Mouse (Mus musculus): ENCODE measurements at regions not wholly inside any gene's neighbourhood (a gene's known extent, or its start where the extent isn't known, plus 50 kb on each side); places are given as distances from the start of the nearest gene placed in this dataset.

- 65% methylated on average over 2 of the region's 2 CpGs for WGBS (ENCODE audit: insufficient replicate concordance)
- H3K9ac ChIP-seq (ENCODE audit: low read depth, low read length): no peak overlapping the region
- no peaks in the 10 kb centered on the region for H3K27me3 ChIP-seq (ENCODE audit: control insufficient read depth, insufficient read depth, low read length)
- no peak overlapping the region for H3K4me2 ChIP-seq
- H3K4me1 ChIP-seq (ENCODE audit: control insufficient read depth, insufficient read depth, low read length): no peaks in the 10 kb centered on the region
- no peak overlapping the region for H3K27ac ChIP-seq (ENCODE audit: low read depth, low read length)
- no peak for ATAC-seq (replicated peaks; ENCODE audit: insufficient number of reproducible peaks, low FRiP score, low TSS enrichment)
- H3K9me3 ChIP-seq (replicated peaks; ENCODE audit: control insufficient read depth, low read length): no peaks in the 10 kb centered on the region
- H3K4me3 ChIP-seq (ENCODE audit: low read depth, low read length): no peak overlapping the region
- no peaks in the 10 kb centered on the region for H3K36me3 ChIP-seq (ENCODE audit: control insufficient read depth, insufficient read depth, low read length)
Observed at GRCm38 (mm10) chr12:97218445-97218844, 1040.8 kb downstream of the Galc start.

- no peak for ATAC-seq (replicated peaks; ENCODE audit: insufficient number of reproducible peaks, low FRiP score, low TSS enrichment)
- 71% methylated on average over 7 of the region's 7 CpGs for WGBS (ENCODE audit: insufficient replicate concordance)
- H3K9me3 ChIP-seq (replicated peaks; ENCODE audit: control insufficient read depth, low read length): no peaks in the 10 kb centered on the region
- H3K4me3 ChIP-seq (ENCODE audit: low read depth, low read length): no peak overlapping the region
- no peak overlapping the region for H3K27ac ChIP-seq (ENCODE audit: low read depth, low read length)
- H3K9ac ChIP-seq (ENCODE audit: low read depth, low read length): no peak overlapping the region
- no peaks in the 10 kb centered on the region for H3K27me3 ChIP-seq (ENCODE audit: control insufficient read depth, insufficient read depth, low read length)
- H3K4me1 ChIP-seq (ENCODE audit: control insufficient read depth, insufficient read depth, low read length): no peaks in the 10 kb centered on the region
- H3K4me2 ChIP-seq: no peak overlapping the region
- no peaks in the 10 kb centered on the region for H3K36me3 ChIP-seq (ENCODE audit: control insufficient read depth, insufficient read depth, low read length)
Observed at GRCm38 (mm10) chr12:97217608-97218007, 1041.7 kb downstream of the Galc start.

GRCm38 (mm10) chr12:97203636-97204389 is 1055.4 kb downstream of the Galc start:
- H3K9me3 ChIP-seq (replicated peaks; ENCODE audit: control insufficient read depth, low read length): no peaks in the 10 kb centered on the region
- H3K9ac ChIP-seq (ENCODE audit: low read depth, low read length): no peak overlapping the region
- no peak overlapping the region for H3K4me2 ChIP-seq
- no peak for ATAC-seq (replicated peaks; ENCODE audit: insufficient number of reproducible peaks, low FRiP score, low TSS enrichment)
- H3K27me3 ChIP-seq (ENCODE audit: control insufficient read depth, insufficient read depth, low read length): no peaks in the 10 kb centered on the region
- no peak overlapping the region for H3K4me3 ChIP-seq (ENCODE audit: low read depth, low read length)
- WGBS (ENCODE audit: insufficient replicate concordance): 58% methylated on average over 3 of the region's 3 CpGs
- no peak overlapping the region for H3K27ac ChIP-seq (ENCODE audit: low read depth, low read length)
- H3K36me3 ChIP-seq (ENCODE audit: control insufficient read depth, insufficient read depth, low read length): no peaks in the 10 kb centered on the region
- H3K4me1 ChIP-seq (ENCODE audit: control insufficient read depth, insufficient read depth, low read length): no peaks in the 10 kb centered on the region

GRCm38 (mm10) chr12:97161853-97162252 is 1097.4 kb downstream of the Galc start:
- no peak for ATAC-seq (replicated peaks; ENCODE audit: insufficient number of reproducible peaks, low FRiP score, low TSS enrichment)
- Histone ChIP-seq H3K27ac (ENCODE audit: low read depth, low read length) (no peak overlapping the region), H3K4me2 (no peak overlapping the region), H3K36me3 (ENCODE audit: control insufficient read depth, insufficient read depth, low read length) (no peaks in the 10 kb centered on the region), H3K27me3 (ENCODE audit: control insufficient read depth, insufficient read depth, low read length) (no peaks in the 10 kb centered on the region), H3K4me1 (ENCODE audit: control insufficient read depth, insufficient read depth, low read length) (no peaks in the 10 kb centered on the region), H3K9me3 (replicated peaks; ENCODE audit: control insufficient read depth, low read length) (no peaks in the 10 kb centered on the region), H3K9ac (ENCODE audit: low read depth, low read length) (no peak overlapping the region), H3K4me3 (ENCODE audit: low read depth, low read length) (no peak overlapping the region)

GRCm38 (mm10) chr12:97161429-97161828 is 1097.8 kb downstream of the Galc start:
- Histone ChIP-seq H3K27me3 (ENCODE audit: control insufficient read depth, insufficient read depth, low read length) (no peaks in the 10 kb centered on the region), H3K4me2 (no peak overlapping the region), H3K9me3 (replicated peaks; ENCODE audit: control insufficient read depth, low read length) (no peaks in the 10 kb centered on the region), H3K4me3 (ENCODE audit: low read depth, low read length) (no peak overlapping the region), H3K27ac (ENCODE audit: low read depth, low read length) (no peak overlapping the region), H3K4me1 (ENCODE audit: control insufficient read depth, insufficient read depth, low read length) (no peaks in the 10 kb centered on the region), H3K36me3 (ENCODE audit: control insufficient read depth, insufficient read depth, low read length) (no peaks in the 10 kb centered on the region), H3K9ac (ENCODE audit: low read depth, low read length) (no peak overlapping the region)
- 76% methylated on average over 9 of the region's 9 CpGs for WGBS (ENCODE audit: insufficient replicate concordance)
- ATAC-seq (replicated peaks; ENCODE audit: insufficient number of reproducible peaks, low FRiP score, low TSS enrichment): no peak

GRCm38 (mm10) chr12:97158332-97158731 is 1100.9 kb downstream of the Galc start:
- Histone ChIP-seq H3K27me3 (ENCODE audit: control insufficient read depth, insufficient read depth, low read length) (no peaks in the 10 kb centered on the region), H3K4me3 (ENCODE audit: low read depth, low read length) (no peak overlapping the region), H3K4me1 (ENCODE audit: control insufficient read depth, insufficient read depth, low read length) (no peaks in the 10 kb centered on the region), H3K36me3 (ENCODE audit: control insufficient read depth, insufficient read depth, low read length) (no peaks in the 10 kb centered on the region), H3K4me2 (no peak overlapping the region), H3K27ac (ENCODE audit: low read depth, low read length) (no peak overlapping the region), H3K9ac (ENCODE audit: low read depth, low read length) (no peak overlapping the region), H3K9me3 (replicated peaks; ENCODE audit: control insufficient read depth, low read length) (no peaks in the 10 kb centered on the region)
- 51% methylated on average over 4 of the region's 4 CpGs for WGBS (ENCODE audit: insufficient replicate concordance)
- ATAC-seq (replicated peaks; ENCODE audit: insufficient number of reproducible peaks, low FRiP score, low TSS enrichment): no peak

GRCm38 (mm10) chr12:97157748-97158147 is 1101.5 kb downstream of the Galc start:
- no peak overlapping the region for H3K9ac ChIP-seq (ENCODE audit: low read depth, low read length)
- H3K27ac ChIP-seq (ENCODE audit: low read depth, low read length): no peak overlapping the region
- ATAC-seq (replicated peaks; ENCODE audit: insufficient number of reproducible peaks, low FRiP score, low TSS enrichment): no peak
- no peaks in the 10 kb centered on the region for H3K4me1 ChIP-seq (ENCODE audit: control insufficient read depth, insufficient read depth, low read length)
- H3K9me3 ChIP-seq (replicated peaks; ENCODE audit: control insufficient read depth, low read length): no peaks in the 10 kb centered on the region
- no peaks in the 10 kb centered on the region for H3K36me3 ChIP-seq (ENCODE audit: control insufficient read depth, insufficient read depth, low read length)
- no peak overlapping the region for H3K4me2 ChIP-seq
- H3K4me3 ChIP-seq (ENCODE audit: low read depth, low read length): no peak overlapping the region
- no peaks in the 10 kb centered on the region for H3K27me3 ChIP-seq (ENCODE audit: control insufficient read depth, insufficient read depth, low read length)

- 72% methylated on average over 3 of the region's 3 CpGs for WGBS (ENCODE audit: insufficient replicate concordance)
- ATAC-seq (replicated peaks; ENCODE audit: insufficient number of reproducible peaks, low FRiP score, low TSS enrichment): no peak
- H3K9me3 ChIP-seq (replicated peaks; ENCODE audit: control insufficient read depth, low read length): no peaks in the 10 kb centered on the region
Observed at GRCm38 (mm10) chr12:97156499-97157110, 1102.7 kb downstream of the Galc start.

GRCm38 (mm10) chr12:97142720-97143119 is 1116.5 kb downstream of the Galc start:
- no peaks in the 10 kb centered on the region for H3K9me3 ChIP-seq (replicated peaks; ENCODE audit: control insufficient read depth, low read length)
- WGBS (ENCODE audit: insufficient replicate concordance): 56% methylated on average over 3 of the region's 3 CpGs
- H3K27ac ChIP-seq (ENCODE audit: low read depth, low read length): no peak overlapping the region
- no peak for ATAC-seq (replicated peaks; ENCODE audit: insufficient number of reproducible peaks, low FRiP score, low TSS enrichment)
- no peaks in the 10 kb centered on the region for H3K36me3 ChIP-seq (ENCODE audit: control insufficient read depth, insufficient read depth, low read length)
- no peak overlapping the region for H3K9ac ChIP-seq (ENCODE audit: low read depth, low read length)
- H3K4me2 ChIP-seq: no peak overlapping the region
- H3K4me1 ChIP-seq (ENCODE audit: control insufficient read depth, insufficient read depth, low read length): no peaks in the 10 kb centered on the region
- no peak overlapping the region for H3K4me3 ChIP-seq (ENCODE audit: low read depth, low read length)
- H3K27me3 ChIP-seq (ENCODE audit: control insufficient read depth, insufficient read depth, low read length): no peaks in the 10 kb centered on the region

More at GRCm38 (mm10) chr12:97156499-97157110, 1102.7 kb downstream of the Galc start:
- H3K9ac ChIP-seq (ENCODE audit: low read depth, low read length): no peak overlapping the region
- H3K36me3 ChIP-seq (ENCODE audit: control insufficient read depth, insufficient read depth, low read length): no peaks in the 10 kb centered on the region
- no peak overlapping the region for H3K4me2 ChIP-seq
- no peaks in the 10 kb centered on the region for H3K4me1 ChIP-seq (ENCODE audit: control insufficient read depth, insufficient read depth, low read length)
- no peak overlapping the region for H3K27ac ChIP-seq (ENCODE audit: low read depth, low read length)
- H3K4me3 ChIP-seq (ENCODE audit: low read depth, low read length): no peak overlapping the region
- no peaks in the 10 kb centered on the region for H3K27me3 ChIP-seq (ENCODE audit: control insufficient read depth, insufficient read depth, low read length)

Measured in heart, embryonic 11.5 days (tissue).